Mouse (Mus musculus): Measurements from ENCODE around the gene Egfl8.

The Egfl8 gene

GRCm38 (mm10) chr17:34596098-34596497, 19.7 kb downstream of the Egfl8 start:
- DNase-seq (ENCODE audit: low spot score), result no peak

- DNase-seq (ENCODE audit: low spot score), result no peak
Measured at GRCm38 (mm10) chr17:34593752-34594525, 21.8 kb downstream of the Egfl8 start.

GRCm38 (mm10) chr17:34592581-34593549, 22.9 kb downstream of the Egfl8 start:
- no peak for DNase-seq (ENCODE audit: low spot score)

GRCm38 (mm10) chr17:34591994-34592375, 23.8 kb downstream of the Egfl8 start:
- DNase-seq (ENCODE audit: low spot score), result peak; percentile 84

GRCm38 (mm10) chr17:34591029-34591993, 24.5 kb downstream of the Egfl8 start, which contains the start of gene Pbx2:
Gene Pbx2 (plus strand): TSS chr17:34591266.
- DNase-seq (ENCODE audit: low spot score), result no peak

- no peak for DNase-seq (ENCODE audit: low spot score)
Measured at GRCm38 (mm10) chr17:34590154-34590987, 25.4 kb downstream of the Egfl8 start.

GRCm38 (mm10) chr17:34589681-34590101, 26.1 kb downstream of the Egfl8 start, which contains the start of gene Gpsm3:
Gene Gpsm3 (plus strand): TSS chr17:34589806.
- no peak for DNase-seq (ENCODE audit: low spot score)

GRCm38 (mm10) chr17:34589206-34589605, 26.6 kb downstream of the Egfl8 start:
- DNase-seq (ENCODE audit: low spot score), result no peak

GRCm38 (mm10) chr17:34588767-34589166, 27.0 kb downstream of the Egfl8 start:
- no peak for DNase-seq (ENCODE audit: low spot score)

GRCm38 (mm10) chr17:34587814-34588213, 28.0 kb downstream of the Egfl8 start:
- no peak for DNase-seq (ENCODE audit: low spot score)

GRCm38 (mm10) chr17:34587423-34587811, 28.4 kb downstream of the Egfl8 start:
- peak; percentile 76 for DNase-seq (ENCODE audit: low spot score)

GRCm38 (mm10) chr17:34586796-34587422, 28.9 kb downstream of the Egfl8 start:
- peak; percentile 57 for DNase-seq (ENCODE audit: low spot score)

GRCm38 (mm10) chr17:34585877-34586771, 29.6 kb downstream of the Egfl8 start:
- DNase-seq (ENCODE audit: low spot score), result no peak

- no peak for DNase-seq (ENCODE audit: low spot score)
Measured at GRCm38 (mm10) chr17:34585121-34585520, 30.6 kb downstream of the Egfl8 start.

- DNase-seq (ENCODE audit: low spot score), result no peak
Measured at GRCm38 (mm10) chr17:34583819-34584218, 32.0 kb downstream of the Egfl8 start.

- DNase-seq (ENCODE audit: low spot score), result no peak
Measured at GRCm38 (mm10) chr17:34583397-34583796, 32.4 kb downstream of the Egfl8 start.

- no peak for DNase-seq (ENCODE audit: low spot score)
Measured at GRCm38 (mm10) chr17:34582528-34582927, 33.2 kb downstream of the Egfl8 start.

- no peak for DNase-seq (ENCODE audit: low spot score)
Measured at GRCm38 (mm10) chr17:34578070-34578469, 37.7 kb downstream of the Egfl8 start.

GRCm38 (mm10) chr17:34576577-34576976, 39.2 kb downstream of the Egfl8 start:
- DNase-seq (ENCODE audit: low spot score), result no peak
